Mouse (Mus musculus): Measurements from ENCODE around the gene Fam214a.

DNA sequence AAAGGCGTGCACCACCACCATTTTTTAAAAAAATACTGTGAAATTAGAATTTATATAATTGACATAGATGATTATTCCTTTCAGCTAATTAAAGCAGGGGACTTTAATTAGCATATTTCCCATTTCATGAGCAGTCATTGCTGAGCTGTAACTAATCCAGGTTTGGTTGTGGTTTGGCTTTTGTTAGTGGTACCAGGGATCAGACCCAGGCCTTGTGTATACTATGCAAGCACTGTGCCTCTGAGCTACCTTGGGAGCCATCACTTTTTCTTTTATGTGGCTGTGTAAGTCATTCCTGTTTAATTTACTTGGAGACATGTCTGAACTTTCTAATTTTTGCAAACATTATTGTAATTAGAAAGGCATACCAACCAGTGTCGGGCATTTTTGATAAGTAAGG, 24.6 kb downstream of the Fam214a start:
- TF ChIP-seq POLR2A (IDR thresholded peaks at IDR 0.05; ENCODE audit: borderline replicate concordance, low read depth, low read length) (no peak), CTCF (IDR thresholded peaks at IDR 0.05; ENCODE audit: low read depth, low read length) (no peak)

Measured in bone marrow macrophage, adult 2 months (primary cell).